Mouse (Mus musculus) ES-CJ7 (cell line): ENCODE data around the gene Pde5a.

Experiments
- DNase-seq: peaks from one replicate; pipeline ENCODE4 v3.0.0; 2011; ENCODE audit warnings: low read depth, low spot score

Pde5a gene

DNA sequence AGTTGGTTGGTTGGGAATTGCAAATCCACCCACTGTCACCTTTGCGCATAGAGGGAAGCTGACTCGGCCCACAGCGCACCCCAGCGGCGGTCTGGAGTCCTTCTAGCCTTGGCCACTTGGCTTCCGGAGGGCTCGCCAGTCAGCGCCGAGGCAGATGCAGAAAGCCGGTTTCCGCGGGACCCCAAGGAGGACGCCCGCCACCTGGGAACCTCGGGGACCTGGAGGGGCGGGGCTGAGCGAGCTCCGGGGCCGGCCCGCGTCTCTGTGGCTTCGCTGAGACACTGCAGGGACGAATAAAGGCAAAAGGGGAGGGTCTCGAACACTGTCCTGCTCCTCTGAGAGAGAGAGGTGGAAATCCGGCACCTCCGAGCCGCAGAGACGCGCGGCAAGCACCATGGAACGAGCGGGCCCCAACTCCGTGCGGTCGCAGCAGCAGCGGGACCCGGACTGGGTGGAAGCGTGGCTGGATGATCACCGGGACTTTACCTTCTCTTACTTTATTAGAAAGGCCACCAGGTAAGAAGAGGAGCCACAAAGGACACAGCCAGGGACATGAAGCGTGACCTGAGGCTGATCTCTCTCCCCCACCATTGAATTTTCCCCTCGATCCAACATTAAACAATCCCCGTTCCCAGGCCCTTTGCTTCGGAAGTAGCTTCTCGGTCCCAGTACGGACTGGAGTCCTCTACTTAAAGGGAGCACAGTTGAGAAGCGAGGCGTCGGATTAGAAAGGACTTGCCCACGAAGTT, at the start of gene Pde5a:
TSS of gene Pde5a (plus strand) at position 96 of the 749 bp plus-strand sequence.
- peak; percentile 84 for DNase-seq

DNA sequence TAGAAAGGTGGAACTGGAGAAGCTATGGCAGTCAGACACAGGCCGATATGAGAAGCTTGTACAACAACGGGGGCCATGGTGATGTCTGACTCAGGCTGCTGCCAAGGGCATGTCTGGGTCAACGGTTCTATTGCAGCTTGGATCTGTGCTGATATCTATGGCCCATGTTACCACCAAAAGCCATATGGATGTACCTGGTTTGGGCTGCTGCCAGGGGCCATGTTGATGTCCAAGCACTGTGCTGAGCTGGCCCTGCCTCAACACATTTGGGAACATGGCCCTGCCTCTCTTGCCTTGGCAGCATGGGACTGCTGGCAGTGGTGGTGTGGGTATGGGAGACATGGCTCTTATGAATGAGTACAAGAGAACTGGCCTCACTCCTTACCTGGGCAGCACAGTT, 47.9 kb upstream of the Pde5a start:
- DNase-seq, result no peak

DNA sequence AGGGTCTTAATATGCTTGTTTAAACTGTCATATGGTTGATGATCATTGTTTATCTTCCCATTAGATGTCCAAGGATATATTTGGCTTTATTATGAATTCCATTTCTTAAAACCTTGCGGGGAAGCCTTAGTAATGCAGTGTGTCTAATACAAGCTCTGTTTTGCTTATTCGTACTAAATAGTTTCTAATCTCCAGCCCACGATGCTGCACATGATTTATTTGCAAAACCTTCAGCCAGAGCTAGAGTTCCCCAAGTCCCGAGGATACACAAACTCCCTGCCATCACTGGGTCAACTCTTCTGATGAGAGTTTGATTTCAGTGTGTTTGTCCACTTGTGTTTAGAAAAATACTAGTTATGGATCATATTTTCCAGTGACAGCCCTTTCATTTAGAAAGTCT, 46.4 kb upstream of the Pde5a start:
- DNase-seq, result no peak

DNA sequence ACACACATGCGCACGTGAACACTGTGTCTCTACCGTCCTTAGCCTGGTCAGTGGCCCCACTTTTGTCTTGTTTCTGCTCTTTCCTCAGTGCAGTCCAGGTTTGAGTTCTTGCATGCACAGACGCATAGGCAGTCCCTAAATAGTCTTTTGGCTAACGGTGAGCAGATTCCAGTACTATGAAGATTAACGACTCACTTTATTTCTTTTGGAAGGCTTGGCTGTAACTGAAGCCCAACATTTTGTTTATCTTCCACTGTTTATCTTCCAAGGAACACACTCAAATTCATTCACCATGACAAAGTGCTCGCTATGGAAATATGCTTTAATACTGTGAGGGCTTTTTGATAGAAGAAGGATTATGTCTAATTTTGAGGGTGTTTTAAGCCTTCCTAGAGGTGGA, 43.9 kb upstream of the Pde5a start:
- DNase-seq, result no peak

- no peak for DNase-seq
Measured at GRCm38 (mm10) chr3:122693039-122693438, 35.7 kb upstream of the Pde5a start.

- DNase-seq, result no peak
Measured at GRCm38 (mm10) chr3:122695870-122696269, 32.9 kb upstream of the Pde5a start.

GRCm38 (mm10) chr3:122696672-122697071, 32.1 kb upstream of the Pde5a start:
- no peak for DNase-seq

DNA sequence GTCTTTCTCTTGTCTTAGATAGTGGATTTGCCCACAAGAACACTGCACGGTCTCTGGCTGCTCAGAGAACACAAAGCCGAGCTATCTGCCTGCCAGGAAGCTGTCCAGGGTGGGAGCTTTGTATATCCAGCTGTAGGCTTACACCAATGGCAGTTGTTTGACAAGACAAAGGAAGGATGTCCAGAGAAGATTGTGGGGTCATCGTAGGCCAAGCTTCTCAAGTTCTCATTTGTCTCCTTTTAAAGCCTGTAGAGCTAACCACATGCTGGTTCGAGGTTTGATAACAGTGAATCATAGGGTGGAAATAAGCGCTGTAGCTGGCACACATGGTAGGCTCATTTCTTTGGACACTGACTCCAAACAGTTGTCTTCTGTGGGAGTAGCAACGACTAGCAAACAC, 24.5 kb upstream of the Pde5a start:
- no peak for DNase-seq

DNA sequence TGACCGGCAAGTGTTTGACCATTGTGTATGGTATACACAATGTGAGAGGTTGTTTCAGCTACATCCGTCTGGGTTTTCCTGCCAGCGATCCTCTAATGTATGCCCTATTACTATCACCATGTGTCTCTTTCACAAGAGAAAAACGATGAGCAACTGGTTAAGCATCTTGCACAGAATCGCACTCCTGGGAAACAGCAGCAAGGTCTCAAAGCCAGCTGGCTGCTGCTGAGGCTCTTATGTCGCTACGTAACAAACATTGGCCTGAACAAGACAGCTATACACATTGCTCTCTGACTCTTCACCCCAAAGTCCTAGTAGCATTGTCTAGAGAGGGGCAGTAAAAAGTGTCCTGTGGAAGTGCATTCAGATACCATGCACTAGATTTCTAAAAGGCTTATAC, 23.5 kb upstream of the Pde5a start:
- DNase-seq, result no peak

DNA sequence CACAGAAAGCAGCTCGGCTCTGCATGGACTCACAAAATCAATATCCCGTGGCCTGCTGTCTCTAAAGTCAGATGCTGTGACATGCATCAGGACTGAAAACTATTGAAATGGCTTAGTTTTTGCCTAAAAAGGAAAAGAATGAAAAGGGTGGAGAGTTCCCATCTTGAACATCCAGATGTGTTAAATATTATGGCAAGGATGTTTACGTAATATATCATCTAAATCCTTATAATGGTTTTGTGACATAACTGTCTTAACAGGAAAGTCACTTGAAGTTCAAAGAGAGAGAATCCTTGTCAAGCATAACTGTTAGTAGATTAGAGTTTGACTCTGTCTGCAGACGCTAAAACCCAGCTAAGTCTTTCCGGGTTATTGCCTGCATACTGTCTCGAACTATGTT, 20.3 kb upstream of the Pde5a start:
- no peak for DNase-seq

GRCm38 (mm10) chr3:122710141-122710540, 18.6 kb upstream of the Pde5a start:
- DNase-seq, result no peak

DNA sequence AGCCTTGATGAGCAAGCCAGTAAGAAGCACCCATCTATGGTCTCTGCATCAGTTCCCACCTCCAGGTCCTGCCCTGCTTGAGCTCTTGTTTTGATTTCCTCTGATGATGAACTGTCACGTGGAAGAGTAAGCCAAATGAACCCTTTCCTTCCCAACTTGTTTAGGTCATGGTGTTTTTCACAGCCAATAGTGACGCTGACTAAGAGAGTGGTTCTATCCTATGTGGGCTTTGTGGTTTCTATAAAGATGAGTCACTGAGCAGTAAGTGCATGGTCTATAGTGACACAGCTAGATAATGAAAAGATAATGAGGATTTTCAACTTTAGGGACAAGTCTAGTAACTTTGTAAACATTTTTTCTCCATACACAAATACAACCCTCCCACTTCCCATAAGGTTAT, 10.1 kb upstream of the Pde5a start:
- no peak for DNase-seq

- no peak for DNase-seq
Measured at GRCm38 (mm10) chr3:122721522-122721921, 7.2 kb upstream of the Pde5a start.

DNA sequence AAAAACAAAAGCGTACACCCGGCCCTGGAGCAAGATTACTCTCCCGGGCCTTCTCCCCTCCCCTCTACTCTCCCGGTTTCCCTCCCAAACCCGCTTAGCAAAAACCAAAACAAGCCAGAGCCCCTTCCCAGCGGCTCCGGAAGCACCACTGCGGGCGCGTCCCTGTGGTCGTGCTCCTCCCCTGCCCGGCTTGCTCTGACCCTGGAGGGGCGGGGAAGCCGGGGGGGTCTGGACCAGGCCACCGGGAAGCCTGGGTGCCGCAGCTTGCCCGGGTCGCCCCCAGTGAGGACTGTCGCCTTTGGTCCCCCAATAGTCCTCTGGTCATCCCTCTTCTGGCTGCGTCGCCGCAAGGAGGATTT, 833 bp downstream of the Pde5a start:
- peak; percentile 39 for DNase-seq

- DNase-seq, result peak; percentile 19
Measured at GRCm38 (mm10) chr3:122729960-122730740, 1.4 kb downstream of the Pde5a start.

GRCm38 (mm10) chr3:122730741-122731235, 2.0 kb downstream of the Pde5a start:
- no peak for DNase-seq

DNA sequence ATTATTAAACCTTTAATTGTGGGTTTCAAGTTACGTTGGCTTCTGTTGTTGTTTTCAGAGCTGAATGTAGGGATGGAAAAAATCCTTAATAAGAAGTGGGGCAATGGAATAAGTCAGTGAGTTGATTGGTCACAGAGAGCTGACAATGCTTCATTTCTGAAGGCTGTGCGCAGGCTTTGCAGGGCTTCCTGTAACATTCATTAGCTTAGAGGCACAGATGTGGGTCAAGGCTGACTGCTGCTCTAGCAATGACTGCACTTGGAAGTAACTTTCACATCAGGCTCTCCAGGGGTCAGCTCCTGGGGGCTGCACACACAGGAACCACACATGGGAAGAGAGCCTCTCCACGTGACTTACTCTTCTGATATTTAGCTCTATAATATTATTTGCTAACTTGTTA, 5.1 kb downstream of the Pde5a start:
- no peak for DNase-seq

DNA sequence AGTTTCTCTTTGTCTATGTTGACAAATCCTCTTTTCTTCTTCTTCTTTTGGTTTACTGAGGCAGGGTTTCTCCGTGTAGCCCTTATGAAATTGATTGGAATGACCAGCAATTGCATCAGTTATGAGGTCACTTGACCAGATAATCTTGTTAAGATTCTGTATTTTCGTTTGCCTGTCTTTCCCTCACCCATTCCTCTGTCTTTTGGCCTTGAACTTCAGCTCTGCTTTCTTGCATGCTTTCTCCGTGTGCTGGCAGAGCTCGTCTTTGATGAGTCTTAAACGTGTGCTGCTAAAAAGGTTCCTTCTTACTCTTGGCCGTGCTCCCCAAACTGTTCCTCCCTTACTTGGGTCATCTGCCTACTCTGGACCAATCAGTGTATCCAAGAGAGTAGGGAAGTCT, 5.6 kb downstream of the Pde5a start:
- no peak for DNase-seq

GRCm38 (mm10) chr3:122739460-122739859, 10.7 kb downstream of the Pde5a start:
- no peak for DNase-seq

GRCm38 (mm10) chr3:122744265-122744664, 15.5 kb downstream of the Pde5a start:
- no peak for DNase-seq

- no peak for DNase-seq
Measured at GRCm38 (mm10) chr3:122747921-122748700, 19.4 kb downstream of the Pde5a start.

- no peak for DNase-seq
Measured at GRCm38 (mm10) chr3:122763240-122763761, 34.6 kb downstream of the Pde5a start.
